Mouse (Mus musculus) cerebellum, adult (tissue): ENCODE results near the gene Tcf7.

ENCODE experiments used
- ATAC-seq: cut with Nextera tagmentation; 2 replicates; pipeline ENCODE4 v1.9.2; 2017; ENCODE audit warnings: mild to moderate bottlenecking, moderate library complexity, mixed read lengths; ENCODE audit not compliant: insufficient number of reproducible peaks, low FRiP score, low TSS enrichment

Tcf7 gene

GRCm38 (mm10) chr11:52283596-52284571 lies 1.1 kb upstream of the Tcf7 start:
- no peak for ATAC-seq

- no peak for ATAC-seq
Measured at GRCm38 (mm10) chr11:52282420-52282773, 417 bp downstream of the Tcf7 start.

- no peak for ATAC-seq
Measured at GRCm38 (mm10) chr11:52281568-52282328, 1.1 kb downstream of the Tcf7 start.

GRCm38 (mm10) chr11:52280566-52281455 lies 2.0 kb downstream of the Tcf7 start:
- ATAC-seq, result no peak

GRCm38 (mm10) chr11:52279611-52280145 lies 3.1 kb downstream of the Tcf7 start:
- ATAC-seq, result no peak

- ATAC-seq, result no peak
Measured at GRCm38 (mm10) chr11:52278991-52279390, 3.8 kb downstream of the Tcf7 start.

- no peak for ATAC-seq
Measured at GRCm38 (mm10) chr11:52278164-52278563, 4.7 kb downstream of the Tcf7 start.

GRCm38 (mm10) chr11:52277433-52278150 lies 5.2 kb downstream of the Tcf7 start:
- ATAC-seq, result no peak

- no peak for ATAC-seq
Measured at GRCm38 (mm10) chr11:52276961-52277391, 5.8 kb downstream of the Tcf7 start.

- ATAC-seq, result no peak
Measured at GRCm38 (mm10) chr11:52275774-52276555, 6.8 kb downstream of the Tcf7 start.

GRCm38 (mm10) chr11:52275366-52275765 lies 7.4 kb downstream of the Tcf7 start:
- ATAC-seq, result no peak

- no peak for ATAC-seq
Measured at GRCm38 (mm10) chr11:52274456-52275112, 8.2 kb downstream of the Tcf7 start.

- ATAC-seq, result no peak
Measured at GRCm38 (mm10) chr11:52273942-52274330, 8.9 kb downstream of the Tcf7 start.

GRCm38 (mm10) chr11:52273183-52273941 lies 9.5 kb downstream of the Tcf7 start:
- no peak for ATAC-seq

- no peak for ATAC-seq
Measured at GRCm38 (mm10) chr11:52272619-52273018, 10.2 kb downstream of the Tcf7 start.

GRCm38 (mm10) chr11:52271765-52272495 lies 10.9 kb downstream of the Tcf7 start:
- ATAC-seq, result no peak

- ATAC-seq, result no peak
Measured at GRCm38 (mm10) chr11:52269841-52270240, 13.0 kb downstream of the Tcf7 start.
